Mouse (Mus musculus): ENCODE data around the gene Fam71b. TPM values are rescaled to one million over a fixed set of nuclear protein-coding genes. Genes with fewer than 3 reads are reported as not detected.
A peak's percentile ranks its signal among the peaks of the same experiment; 100 is the strongest.

Gene Fam71b
- total and polyA plus RNA-seq, 3 experiments, result not detected

GRCm38 (mm10) chr11:46447644-46448484 is 51.5 kb downstream of the Fam71b start:
- Histone ChIP-seq H3K9ac (ENCODE audit: control insufficient read depth, low read depth, low read length, poor library complexity, severe bottlenecking) (peak overlapping the region; percentile 68), H3K36me3 (ENCODE audit: control insufficient read depth in 1 of 2, insufficient read depth in 2 of 2, low read length in 2 of 2) (peaks cover 1 to 30% of the 10 kb centered on the region in 2 experiments; a peak in 3 of 4 replicates), H3K27me3 (ENCODE audit: control insufficient read depth in 1 of 2, insufficient read depth in 2 of 2, low read length in 2 of 2) (no peaks in the 10 kb centered on the region), H3K9me3 (replicated peaks; ENCODE audit: insufficient read depth, low read length) (no peaks in the 10 kb centered on the region), H3K27ac (ENCODE audit: control insufficient read depth, low read depth, low read length) (peak overlapping the region; percentile 86), H3K4me1 (ENCODE audit: control insufficient read depth in 1 of 2, insufficient read depth in 2 of 2, low read length in 2 of 2) (peaks cover 24 to 32% of the 10 kb centered on the region in 2 experiments), H3K79me2 (ENCODE audit: control insufficient read depth, insufficient read depth, low read length, poor library complexity) (peaks cover 5% of the 10 kb centered on the region), H3K4me3 (ENCODE audit: control insufficient read depth in 1 of 2, insufficient read depth in 1 of 2, low read depth in 2 of 2, low read length in 2 of 2) (peak overlapping the region; percentile 7 to 55)
- DNase-seq (ENCODE audit: low read depth, low spot score), result peak; percentile 87
- TF ChIP-seq USF1 (IDR thresholded peaks at IDR 0.05; ENCODE audit: low read depth, low read length) (no peak), NELFE (IDR thresholded peaks at IDR 0.05; ENCODE audit: low read depth, low read length) (peak; percentile 44), HCFC1 (IDR thresholded peaks at IDR 0.05; ENCODE audit: low read depth, low read length) (peak; percentile 56), JUND (IDR thresholded peaks at IDR 0.05; ENCODE audit: low read depth, low read length) (no peak), CTCF (IDR thresholded peaks at IDR 0.05 in 2 of 3, conservative IDR thresholded peaks at IDR 0.05 in 1 of 3; ENCODE audit: control insufficient read depth in 1 of 3, insufficient read depth in 1 of 3, low read depth in 2 of 3, low read length in 3 of 3, poor library complexity in 1 of 3, severe bottlenecking in 1 of 3) (peak in 2 of 3 experiments; percentile 42 to 61; a peak in 4 of 6 replicates), ETS1 (IDR thresholded peaks at IDR 0.05; ENCODE audit: low read depth, low read length) (peak; percentile 32; the same call in 1 of the 2 replicates), SMC3 (IDR thresholded peaks at IDR 0.05; ENCODE audit: low read depth, low read length) (peak; percentile 52), RCOR1 (IDR thresholded peaks at IDR 0.05; ENCODE audit: low read depth, low read length) (0 out of 2 replicates have a peak, but pooled peaks have one; percentile 28), KAT2A (conservative IDR thresholded peaks at IDR 0.05; ENCODE audit: low read depth, low read length) (no peak), TBP (IDR thresholded peaks at IDR 0.05; ENCODE audit: low read depth, low read length) (peak; percentile 77; the same call in 1 of the 2 replicates), EP300 (IDR thresholded peaks at IDR 0.05; ENCODE audit: low read depth in 1 of 2, low read length in 2 of 2) (peak in 1 of 2 experiments; percentile 22; a peak in 1 of 4 replicates), MYC (IDR thresholded peaks at IDR 0.05; ENCODE audit: low read depth, low read length) (0 out of 2 replicates have a peak, but pooled peaks have one; percentile 25), SIN3A (IDR thresholded peaks at IDR 0.05; ENCODE audit: low read length) (peak; percentile 84), ELF1 (IDR thresholded peaks at IDR 0.05; ENCODE audit: low read depth, low read length) (peak; percentile 89), ZC3H11A (IDR thresholded peaks at IDR 0.05; ENCODE audit: low read depth, low read length) (peak; percentile 31), MAZ (IDR thresholded peaks at IDR 0.05; ENCODE audit: low read depth, low read length) (no peak), MXI1 (IDR thresholded peaks at IDR 0.05; ENCODE audit: low read depth, low read length) (peak; percentile 62), POLR2A (IDR thresholded peaks at IDR 0.05; ENCODE audit: control insufficient read depth in 1 of 2, insufficient read depth in 1 of 2, low read depth in 1 of 2, low read length in 2 of 2, poor library complexity in 1 of 2) (peak in 1 of 2 experiments; percentile 77; a peak in 2 of 4 replicates), POLR2AphosphoS2 (IDR thresholded peaks at IDR 0.05; ENCODE audit: low read length) (0 out of 2 replicates have a peak, but pooled peaks have one; percentile 40), CHD1 (IDR thresholded peaks at IDR 0.05; ENCODE audit: low read depth, low read length) (peak; percentile 91; the same call in 1 of the 2 replicates), RAD21 (IDR thresholded peaks at IDR 0.05; ENCODE audit: low read depth, low read length) (peak; percentile 64), BHLHE40 (IDR thresholded peaks at IDR 0.05; ENCODE audit: borderline replicate concordance, low read depth, low read length) (no peak; the same call in 1 of the 2 replicates), ZMIZ1 (IDR thresholded peaks at IDR 0.05; ENCODE audit: low read depth, low read length) (no peak), MEF2A (IDR thresholded peaks at IDR 0.05; ENCODE audit: extremely low read depth, insufficient replicate concordance, low read depth, low read length, poor library complexity, severe bottlenecking) (no peak)
